Mouse (Mus musculus) gastrocnemius, adult 2 months (tissue): Measurements from ENCODE around the gene Dner. TPM values are rescaled to one million over a fixed set of nuclear protein-coding genes. Genes with fewer than 3 reads are reported as not detected.

Experiments
- DNase-seq: peaks from one replicate; pipeline ENCODE4 v3.0.0; 2022
- H3K27ac ChIP-seq: fragments of 200-600 bp; 2 replicates; pipeline ENCODE4 v1.8.1; 2022; ENCODE audit warnings: mild to moderate bottlenecking
- H3K4me3 ChIP-seq: fragments of 200-600 bp; 2 replicates; pipeline ENCODE4 v1.8.1; 2022; ENCODE audit warnings: mild to moderate bottlenecking, moderate library complexity
- CTCF ChIP-seq: fragments of 200-600 bp; IDR thresholded peaks from 2 replicates; pipeline ENCODE4 v1.8.1; 2022; ENCODE audit warnings: antibody characterized with exemption, mild to moderate bottlenecking, moderate library complexity
- intact Hi-C: fragments of 180-260 bp; cut with DNase I; formaldehyde crosslinking; loops from one replicate; pipeline ENCODE4 v1.15.1; 2025
- total RNA-seq, 2 experiments: library from RNA; stranded (reverse); gene quantifications; 2 replicates each; pipeline ENCODE4 v1.2.3; 2021

Dner gene
- total RNA-seq, 2 experiments from 2014 or later, result not detected

DNA sequence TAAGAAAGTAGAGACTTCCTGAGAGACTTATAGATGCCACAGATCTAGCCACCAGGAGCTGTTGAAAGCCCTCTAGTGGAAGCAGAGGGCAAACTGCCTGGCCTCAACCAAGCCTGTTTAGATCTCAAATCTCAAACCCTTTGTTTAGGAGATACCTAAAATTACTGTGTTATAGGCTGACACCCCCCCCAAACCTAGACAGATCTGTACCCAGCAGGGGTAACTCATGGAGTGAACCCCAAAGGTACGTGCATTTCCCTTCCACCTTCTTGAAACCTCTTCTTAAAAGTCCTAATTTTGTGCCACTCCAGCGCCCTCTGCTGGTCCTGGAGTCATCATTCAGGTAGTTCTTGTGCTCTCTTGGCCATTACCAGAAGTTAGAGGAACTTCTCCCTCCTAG, 1.1 kb upstream of the Dner start:
- Histone ChIP-seq H3K4me3 (no peak overlapping the region), H3K27ac (no peak overlapping the region)
- intact Hi-C loops, result no loop called here
- TF ChIP-seq CTCF, result peak; percentile 52
- peak; percentile 26 for DNase-seq

DNA sequence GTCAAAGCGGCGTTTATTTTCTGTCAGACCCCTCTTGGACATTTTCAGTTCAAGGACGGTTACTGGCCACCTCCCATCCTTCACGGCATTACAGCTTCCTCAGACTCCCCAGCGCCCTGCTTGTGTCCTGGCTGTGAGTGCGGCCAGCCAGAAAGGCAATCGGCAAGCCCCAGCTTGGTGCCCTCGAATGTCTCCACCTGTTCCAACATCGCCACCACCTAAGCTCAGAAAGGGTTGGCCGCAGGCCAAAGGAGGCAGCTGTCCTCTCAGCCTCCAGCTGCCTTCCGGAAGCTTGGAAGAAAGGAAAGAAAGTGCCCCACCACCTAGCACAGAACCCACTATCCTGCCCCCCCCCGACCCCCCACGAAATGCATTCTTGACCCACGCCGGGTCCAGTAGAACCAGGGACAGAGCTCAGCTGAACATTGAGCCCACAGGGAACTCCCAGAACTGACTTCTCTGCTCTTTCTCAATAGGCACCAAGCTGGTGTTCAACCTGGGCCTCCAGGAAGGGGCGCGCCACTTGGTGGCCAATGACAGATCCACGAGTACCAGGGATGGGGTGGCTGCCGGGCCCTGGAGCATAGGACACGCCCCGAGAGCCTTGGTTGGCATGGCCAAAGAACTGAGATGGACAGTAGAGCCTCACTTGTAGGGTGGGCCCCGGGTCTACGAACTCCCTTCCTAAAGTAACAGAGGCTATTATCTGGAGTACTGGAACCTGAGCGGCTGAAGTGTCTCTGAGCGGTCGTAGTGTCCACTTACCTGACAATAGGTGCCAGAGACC, 1.1 kb downstream of the Dner start:
- intact Hi-C loops, result no loop called here
- no peak for TF ChIP-seq CTCF
- Histone ChIP-seq H3K4me3 (peak overlapping the region; percentile 62), H3K27ac (no peak overlapping the region)
- peak; percentile 19 for DNase-seq

DNA sequence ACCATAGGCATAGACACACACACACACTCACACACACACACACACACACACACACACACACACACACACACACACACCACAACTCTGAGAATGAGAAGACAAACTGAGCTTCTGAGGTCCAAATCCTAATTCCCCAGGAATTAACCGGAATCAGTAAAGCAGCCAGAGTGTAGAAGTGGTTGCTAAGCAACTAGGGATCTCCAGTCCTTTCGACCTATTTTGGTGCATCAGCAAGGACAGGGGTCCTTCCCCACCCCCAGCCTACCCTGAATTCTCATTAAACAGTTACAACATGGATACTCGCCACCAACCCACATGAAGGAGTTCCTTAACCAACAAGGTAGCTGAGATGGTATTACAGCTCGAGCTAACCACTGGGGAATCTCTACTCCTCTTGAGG, 18.1 kb downstream of the Dner start:
- TF ChIP-seq CTCF, result no peak
- Histone ChIP-seq H3K27ac (no peak overlapping the region), H3K4me3 (no peak overlapping the region)
- no peak for DNase-seq
- intact Hi-C loops, result no loop called here

DNA sequence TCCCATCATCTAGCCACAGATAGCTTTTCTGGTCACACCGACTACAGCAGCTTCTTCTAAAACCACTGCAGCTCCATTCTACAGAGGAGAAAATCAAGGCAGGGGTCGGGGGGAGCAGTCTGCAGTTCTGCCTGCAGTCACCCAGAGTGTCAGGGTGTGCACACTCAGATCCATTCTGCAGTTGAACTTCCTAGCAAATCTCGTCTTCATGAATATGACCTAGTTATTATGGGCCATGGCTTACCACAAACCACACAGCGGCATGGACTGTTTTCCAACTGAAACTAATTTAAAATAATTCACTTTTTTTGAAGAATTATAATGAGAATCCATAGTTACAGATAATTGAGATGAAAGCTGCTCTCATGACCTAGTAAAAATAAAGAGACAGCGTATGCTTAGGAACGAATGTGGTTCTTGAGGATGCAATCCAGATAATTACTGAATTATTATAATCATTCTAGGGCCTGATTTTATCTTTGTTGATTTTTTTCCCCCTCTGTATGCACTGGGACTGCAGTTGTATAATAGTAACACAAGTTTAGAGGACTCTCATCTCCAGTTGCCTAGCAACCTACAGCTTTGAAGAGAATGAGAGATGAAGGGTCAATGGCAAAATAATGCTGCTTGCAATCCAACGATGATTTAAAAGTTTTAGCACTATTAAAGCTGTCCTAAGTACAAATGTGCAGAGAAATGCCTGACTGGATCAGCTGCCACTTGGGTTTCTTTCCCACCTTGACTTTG, 27.7 kb downstream of the Dner start:
- Histone ChIP-seq H3K4me3 (no peak overlapping the region), H3K27ac (no peak overlapping the region)
- intact Hi-C loops, result no loop called here
- DNase-seq, result no peak
- no peak for TF ChIP-seq CTCF

DNA sequence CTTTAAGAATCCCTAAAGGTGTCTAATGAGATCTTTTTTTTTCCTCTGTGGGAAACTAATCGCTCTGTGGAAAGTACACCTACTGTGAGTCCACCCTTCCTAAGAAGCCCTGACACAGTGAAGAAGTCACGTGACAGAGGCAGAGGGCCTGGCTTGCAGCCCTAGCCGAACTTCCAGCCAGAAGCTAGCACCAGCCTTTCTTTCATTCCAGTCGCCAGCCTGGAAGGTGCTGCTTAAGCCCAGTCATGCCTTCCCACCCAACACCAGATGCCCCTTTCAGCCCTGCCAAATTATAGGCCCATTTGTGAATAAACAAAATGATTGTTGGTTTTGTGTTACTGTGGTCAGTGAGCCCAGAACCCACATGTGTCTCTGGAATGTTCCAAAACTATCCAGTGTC, 28.4 kb downstream of the Dner start:
- TF ChIP-seq CTCF, result no peak
- intact Hi-C loops, result no loop called here
- H3K27ac ChIP-seq, result no peak overlapping the region
- H3K4me3 ChIP-seq, result no peak overlapping the region
- DNase-seq, result no peak

DNA sequence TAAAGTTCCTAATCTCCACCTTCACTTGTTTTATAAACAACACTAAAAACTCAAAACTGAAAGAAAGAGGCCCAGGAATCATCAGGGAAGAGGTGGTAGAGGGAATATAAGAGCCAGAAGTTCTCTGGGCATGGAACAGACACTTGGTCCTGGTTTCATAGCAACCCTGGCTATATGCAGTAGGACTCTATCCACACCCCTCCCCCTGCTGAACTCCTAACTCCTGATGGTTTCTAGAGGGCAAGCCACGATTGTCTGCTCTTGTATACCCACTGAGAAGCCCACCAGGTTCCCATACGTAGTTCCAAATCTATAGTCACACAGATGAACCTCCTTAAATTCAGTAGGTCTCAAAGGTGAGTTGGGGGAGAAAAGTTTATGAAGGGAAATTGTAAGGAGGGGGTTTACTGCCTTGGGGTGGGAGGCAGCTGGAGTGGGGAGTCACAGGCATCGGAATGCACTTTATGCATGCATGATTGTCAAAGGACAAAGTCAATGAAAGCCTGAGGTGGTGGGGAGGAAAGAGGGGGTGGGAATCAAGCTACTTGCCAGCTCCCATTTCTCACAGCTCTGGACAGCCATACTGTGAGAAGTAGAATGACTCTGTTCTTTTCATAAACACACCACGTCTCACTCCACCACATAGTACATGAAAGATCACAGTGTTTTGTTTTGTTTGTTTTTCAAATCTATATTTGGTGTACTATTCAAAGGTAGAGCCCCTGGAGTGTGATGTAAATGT, 31.5 kb downstream of the Dner start:
- no peak for TF ChIP-seq CTCF
- no peak overlapping the region for H3K27ac ChIP-seq
- H3K4me3 ChIP-seq, result no peak overlapping the region
- no peak for DNase-seq
- intact Hi-C loops, result no loop called here

DNA sequence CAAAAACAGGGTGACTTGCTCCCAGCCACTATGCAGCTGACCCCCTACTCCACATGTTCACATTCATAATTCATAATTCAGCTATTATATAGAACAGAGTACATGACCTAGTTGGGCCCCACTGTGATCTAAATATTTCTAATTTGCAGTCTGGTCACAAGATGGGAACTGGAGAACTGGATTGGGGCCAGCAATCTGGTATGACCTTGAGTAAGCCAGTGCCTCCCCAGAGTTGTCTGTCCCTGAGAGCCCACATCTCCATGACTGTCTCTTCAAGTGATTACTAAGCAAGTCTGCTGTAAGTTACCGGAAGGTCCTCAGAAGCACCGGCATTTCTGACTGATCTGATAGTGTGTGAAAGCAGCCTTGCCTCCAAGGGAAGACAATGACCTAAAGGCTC, 49.2 kb downstream of the Dner start:
- Histone ChIP-seq H3K4me3 (no peak overlapping the region), H3K27ac (no peak overlapping the region)
- no peak for TF ChIP-seq CTCF
- intact Hi-C loops, result no loop called here
- DNase-seq, result no peak

DNA sequence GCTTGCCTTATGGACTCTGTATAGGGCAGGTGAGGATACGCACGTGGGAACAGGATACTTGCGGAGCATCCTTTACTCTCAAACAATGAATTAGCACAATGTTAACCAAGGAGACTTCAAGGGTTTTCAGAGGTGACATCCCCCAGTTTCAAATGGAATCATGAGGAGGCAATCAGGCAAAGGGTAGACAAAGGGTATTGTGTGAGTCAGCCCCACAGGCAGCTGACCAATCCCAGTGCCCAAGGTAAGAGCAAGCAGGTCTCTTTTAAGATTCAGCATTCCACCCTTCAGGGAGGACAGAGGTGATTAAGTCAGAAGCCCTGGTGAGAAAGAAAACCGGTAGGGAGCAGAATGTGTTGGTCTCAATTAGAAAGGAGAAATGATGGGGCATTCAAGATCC, 55.6 kb downstream of the Dner start:
- intact Hi-C loops, result no loop called here
- H3K4me3 ChIP-seq, result no peak overlapping the region
- no peak for TF ChIP-seq CTCF
- H3K27ac ChIP-seq, result no peak overlapping the region
- no peak for DNase-seq

DNA sequence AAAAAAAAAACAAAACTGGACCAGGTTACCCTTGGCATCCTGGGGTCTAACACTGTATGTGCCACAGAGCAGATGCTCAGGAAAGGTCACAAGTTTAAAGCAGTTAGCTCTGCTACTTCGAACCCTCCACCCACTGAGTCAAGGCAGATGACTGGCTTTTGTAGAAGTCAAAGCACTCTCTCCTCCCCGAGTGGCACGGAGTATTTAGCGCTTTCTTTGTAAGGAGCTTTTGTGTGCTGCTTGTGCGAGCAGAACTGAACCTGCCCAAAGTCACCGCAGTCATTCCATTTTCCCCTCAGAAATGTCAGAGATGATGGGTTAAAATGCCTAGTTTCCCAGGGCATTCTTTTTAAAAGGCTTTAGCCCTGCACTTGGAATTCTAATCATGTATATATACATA, 59.1 kb downstream of the Dner start:
- TF ChIP-seq CTCF, result no peak
- Histone ChIP-seq H3K27ac (no peak overlapping the region), H3K4me3 (no peak overlapping the region)
- no peak for DNase-seq
- intact Hi-C loops, result no loop called here

DNA sequence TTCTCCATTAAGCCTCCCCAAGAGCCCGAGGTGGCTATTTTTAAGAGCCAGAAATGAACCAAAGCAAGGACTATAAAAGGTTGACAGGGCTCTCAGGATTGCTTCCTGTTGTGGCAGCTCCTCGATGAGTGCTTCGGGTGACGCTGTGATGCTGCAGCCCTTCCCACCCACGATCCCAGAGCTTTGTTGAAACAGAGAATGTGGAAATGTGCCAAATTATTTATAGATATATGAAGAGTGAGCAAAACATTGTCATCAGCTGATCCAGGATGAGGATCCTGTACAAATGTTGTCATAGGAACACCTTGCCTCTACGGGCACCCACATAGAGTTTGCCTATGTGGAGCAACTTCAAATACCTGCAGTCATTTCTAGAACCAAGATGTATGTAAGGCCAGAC, 67.8 kb downstream of the Dner start:
- intact Hi-C loops, result no loop called here
- Histone ChIP-seq H3K27ac (no peak overlapping the region), H3K4me3 (no peak overlapping the region)
- no peak for DNase-seq
- no peak for TF ChIP-seq CTCF

DNA sequence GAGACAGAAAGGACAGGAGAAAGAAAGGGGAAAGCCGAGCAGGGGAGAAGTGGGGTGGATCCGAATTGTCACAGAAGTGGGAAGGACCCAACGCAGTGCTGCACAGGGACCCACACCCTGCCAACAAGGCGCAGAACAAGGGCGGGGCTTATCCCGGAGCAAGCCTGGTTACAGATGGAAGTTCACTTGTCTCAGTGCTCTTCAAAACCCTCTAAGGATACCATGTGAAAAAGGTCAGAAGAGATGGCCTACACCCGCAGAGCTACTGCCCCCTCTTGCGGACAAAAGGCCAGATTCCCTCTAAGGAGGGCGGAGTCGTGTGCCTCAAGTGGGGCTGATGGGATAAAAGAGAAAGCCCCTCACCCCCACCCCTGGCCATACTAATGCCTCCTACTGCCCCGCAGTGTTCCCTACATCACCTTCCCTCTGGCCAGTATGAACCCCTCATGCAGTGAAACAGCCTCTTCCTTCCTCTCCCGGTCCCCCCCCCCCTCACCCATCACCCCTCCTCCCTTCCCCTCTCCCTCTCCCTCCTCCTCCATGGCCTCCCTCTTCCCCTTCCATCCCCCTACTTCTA, 73.0 kb downstream of the Dner start:
- no peak overlapping the region for H3K27ac ChIP-seq
- no peak overlapping the region for H3K4me3 ChIP-seq
- no peak for DNase-seq
- TF ChIP-seq CTCF, result no peak
- intact Hi-C loops, result no loop called here

DNA sequence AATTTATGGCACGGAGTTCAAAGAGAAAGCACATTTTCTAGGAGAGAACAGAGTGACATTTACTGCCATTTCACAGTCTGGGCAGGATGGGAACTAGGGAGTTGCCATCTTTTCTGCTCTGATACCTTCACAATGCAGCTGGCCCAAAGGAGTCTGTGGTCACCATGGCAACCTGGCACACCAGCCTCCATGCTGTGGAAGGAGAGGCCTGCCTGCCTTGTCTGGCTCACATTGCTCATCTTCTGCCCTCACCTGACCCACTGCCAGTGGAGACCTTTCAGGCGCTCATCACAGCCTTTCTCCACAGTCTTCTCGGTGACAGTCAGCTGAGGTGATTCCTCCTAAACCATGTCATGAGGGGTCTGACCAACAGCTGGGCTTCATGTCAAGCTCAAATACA, 74.7 kb downstream of the Dner start:
- no peak for DNase-seq
- Histone ChIP-seq H3K4me3 (no peak overlapping the region), H3K27ac (no peak overlapping the region)
- no peak for TF ChIP-seq CTCF
- intact Hi-C loops, result no loop called here
